Mouse (Mus musculus): ENCODE data around the gene Gtpbp8. TPM values are rescaled to one million over a fixed set of nuclear protein-coding genes. Genes with fewer than 3 reads are reported as not detected.

The Gtpbp8 gene
- polyA plus RNA-seq, 2 experiments, result 4.1 to 20.2 TPM

DNA sequence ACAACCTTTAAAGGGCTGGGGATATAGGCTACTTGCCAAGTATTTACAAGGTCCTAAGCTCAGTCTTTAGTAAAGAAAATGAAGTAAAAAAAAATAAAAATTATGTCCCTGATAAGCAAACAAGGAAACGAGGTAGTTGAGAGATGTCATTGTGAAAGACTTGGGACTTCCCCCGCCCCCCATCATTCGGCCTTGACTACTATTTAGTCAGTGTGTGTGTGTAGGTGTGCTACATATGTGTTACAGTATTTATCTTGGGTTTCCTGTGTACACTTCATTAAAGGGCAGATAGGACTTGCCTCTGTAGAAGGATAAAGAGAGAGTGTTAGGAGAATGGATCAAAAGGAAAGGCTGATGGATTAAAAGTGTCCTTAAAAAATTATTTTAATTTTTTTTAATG lies 12.1 kb downstream of the Gtpbp8 start:
- ATAC-seq (ENCODE audit: insufficient read depth), result no peak
- Histone ChIP-seq H3K9ac (replicated peaks) (no peak overlapping the region), H3K4me2 (ENCODE audit: low read depth) (no peak overlapping the region), H3K4me1 (replicated peaks; ENCODE audit: control insufficient read depth in 2 of 2, insufficient read depth in 2 of 2, low read length in 1 of 2) (no peaks in the 10 kb centered on the region), H3K4me3 (ENCODE audit: insufficient read depth in 1 of 2, low read depth in 2 of 2, low read length in 2 of 2) (no peak overlapping the region), H3K9me3 (ENCODE audit: control insufficient read depth, low read length) (no peaks in the 10 kb centered on the region), H3K27me3 (ENCODE audit: control insufficient read depth, insufficient read depth, low read length) (no peaks in the 10 kb centered on the region), H3K27ac (no peak overlapping the region), H3K36me3 (replicated peaks; ENCODE audit: control insufficient read depth, insufficient read depth, low read depth) (peaks cover 57% of the 10 kb centered on the region)
- WGBS (ENCODE audit: insufficient replicate concordance), result 61% methylated on average over 3 of the region's 3 CpGs
- no peak for TF ChIP-seq CTCF (IDR thresholded peaks at IDR 0.05; ENCODE audit: low read depth)
- TF ChIP-seq EP300 (IDR thresholded peaks at IDR 0.05; ENCODE audit: low read depth), result no peak
- DNase-seq (ENCODE audit: low read depth in 3 of 3, low spot score in 3 of 3), result no peak

DNA sequence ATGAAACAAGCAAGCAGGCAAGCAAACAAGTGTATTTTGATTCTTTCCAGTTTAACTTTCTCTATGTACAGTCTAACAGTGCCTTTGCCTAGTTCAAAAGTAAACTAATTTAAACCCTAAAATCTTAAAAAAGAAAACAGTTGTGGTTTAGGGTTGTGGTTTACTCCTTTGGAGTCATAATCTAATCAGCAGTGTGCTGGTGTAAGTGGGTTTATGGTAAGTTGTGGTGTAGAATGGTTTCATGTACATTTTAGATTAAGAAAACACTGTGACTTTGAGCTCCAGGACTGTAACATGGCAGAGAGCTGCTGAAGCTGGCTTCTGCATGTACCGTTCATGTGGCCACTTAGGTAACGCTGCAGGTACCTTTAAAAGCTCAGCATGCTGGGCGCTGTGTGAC lies 18.6 kb downstream of the Gtpbp8 start:
- Histone ChIP-seq H3K9me3 (ENCODE audit: control insufficient read depth, low read length) (no peaks in the 10 kb centered on the region), H3K4me1 (replicated peaks; ENCODE audit: control insufficient read depth in 2 of 2, insufficient read depth in 2 of 2, low read length in 1 of 2) (peaks cover 3 to 16% of the 10 kb centered on the region in 2 experiments), H3K4me2 (ENCODE audit: low read depth) (no peak overlapping the region), H3K27me3 (ENCODE audit: control insufficient read depth, insufficient read depth, low read length) (no peaks in the 10 kb centered on the region), H3K4me3 (ENCODE audit: insufficient read depth in 1 of 2, low read depth in 2 of 2, low read length in 2 of 2) (no peak overlapping the region), H3K9ac (replicated peaks) (no peak overlapping the region), H3K27ac (no peak overlapping the region), H3K36me3 (replicated peaks; ENCODE audit: control insufficient read depth, insufficient read depth, low read depth) (peaks cover 26% of the 10 kb centered on the region)
- 50% methylated on average over 3 of the region's 3 CpGs for WGBS (ENCODE audit: insufficient replicate concordance)
- no peak for DNase-seq (ENCODE audit: low read depth in 3 of 3, low spot score in 3 of 3)
- no peak for ATAC-seq (ENCODE audit: insufficient read depth)
- TF ChIP-seq EP300 (IDR thresholded peaks at IDR 0.05; ENCODE audit: low read depth), result no peak
- no peak for TF ChIP-seq CTCF (IDR thresholded peaks at IDR 0.05; ENCODE audit: low read depth)

GRCm38 (mm10) chr16:44725286-44726223 lies 20.6 kb downstream of the Gtpbp8 start:
- Histone ChIP-seq H3K27me3 (ENCODE audit: control insufficient read depth, insufficient read depth, low read length) (no peaks in the 10 kb centered on the region), H3K4me2 (ENCODE audit: low read depth) (peak overlapping the region; percentile 95), H3K27ac (peak overlapping the region; percentile 69; the same call in 1 of the 2 replicates), H3K36me3 (replicated peaks; ENCODE audit: control insufficient read depth, insufficient read depth, low read depth) (peaks cover 10% of the 10 kb centered on the region), H3K9me3 (ENCODE audit: control insufficient read depth, low read length) (no peaks in the 10 kb centered on the region), H3K4me3 (ENCODE audit: insufficient read depth in 1 of 2, low read depth in 2 of 2, low read length in 2 of 2) (peak overlapping the region; percentile 36 to 87), H3K4me1 (replicated peaks; ENCODE audit: control insufficient read depth in 2 of 2, insufficient read depth in 2 of 2, low read length in 1 of 2) (peaks cover 4 to 16% of the 10 kb centered on the region in 2 experiments), H3K9ac (replicated peaks) (peak overlapping the region; percentile 85)
- ATAC-seq (ENCODE audit: insufficient read depth), result no peak
- peak; percentile 63 to 68 (median 66) for DNase-seq (ENCODE audit: low read depth in 3 of 3, low spot score in 3 of 3)
- whole genome bisulfite sequencing (ENCODE audit: insufficient replicate concordance), result 28% methylated on average over 14 of the region's 14 CpGs
- no peak for TF ChIP-seq EP300 (IDR thresholded peaks at IDR 0.05; ENCODE audit: low read depth)
- peak; percentile 83 for TF ChIP-seq CTCF (IDR thresholded peaks at IDR 0.05; ENCODE audit: low read depth)

DNA sequence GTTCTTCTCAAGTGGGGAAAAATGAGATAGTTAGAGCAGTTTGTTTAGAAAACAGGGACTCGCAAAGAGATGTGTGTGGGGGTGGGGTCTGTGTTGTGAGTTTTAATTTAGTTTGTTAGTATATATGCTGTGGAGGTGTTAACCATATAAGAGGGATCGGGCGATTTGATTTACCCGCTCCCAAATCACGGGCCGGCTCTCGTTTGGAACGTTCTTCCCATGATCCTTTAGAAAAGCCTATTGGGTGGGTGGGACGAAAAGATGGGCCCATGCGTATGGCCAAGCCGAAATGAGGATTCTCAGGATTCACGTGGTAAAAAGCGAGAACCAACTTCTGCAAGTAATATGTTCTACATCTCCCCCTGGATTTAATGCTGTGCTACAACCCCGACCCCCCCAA lies 21.3 kb downstream of the Gtpbp8 start:
- Histone ChIP-seq H3K27me3 (ENCODE audit: control insufficient read depth, insufficient read depth, low read length) (no peaks in the 10 kb centered on the region), H3K4me3 (ENCODE audit: insufficient read depth in 1 of 2, low read depth in 2 of 2, low read length in 2 of 2) (peak overlapping the region; percentile 87 to 96), H3K9ac (replicated peaks) (peak overlapping the region; percentile 85), H3K27ac (peak overlapping the region; percentile 69), H3K4me1 (replicated peaks; ENCODE audit: control insufficient read depth in 2 of 2, insufficient read depth in 2 of 2, low read length in 1 of 2) (peaks cover 4 to 16% of the 10 kb centered on the region in 2 experiments), H3K9me3 (ENCODE audit: control insufficient read depth, low read length) (no peaks in the 10 kb centered on the region), H3K36me3 (replicated peaks; ENCODE audit: control insufficient read depth, insufficient read depth, low read depth) (peaks cover 8% of the 10 kb centered on the region), H3K4me2 (ENCODE audit: low read depth) (peak overlapping the region; percentile 95)
- TF ChIP-seq EP300 (IDR thresholded peaks at IDR 0.05; ENCODE audit: low read depth) (no peak), CTCF (IDR thresholded peaks at IDR 0.05; ENCODE audit: low read depth) (no peak)
- under 1% methylated on average over 14 of the region's 14 CpGs for WGBS (ENCODE audit: insufficient replicate concordance)
- DNase-seq (ENCODE audit: low read depth in 3 of 3, low spot score in 3 of 3), result no peak
- ATAC-seq (ENCODE audit: insufficient read depth), result no peak

GRCm38 (mm10) chr16:44724083-44724787 lies 21.9 kb downstream of the Gtpbp8 start, which contains the start of gene Nepro:
Gene Nepro (plus strand): TSS chr16:44724301.
- Histone ChIP-seq H3K4me3 (ENCODE audit: insufficient read depth in 1 of 2, low read depth in 2 of 2, low read length in 2 of 2) (peak within 1 kb of the TSS; percentile 87 to 96), H3K4me2 (ENCODE audit: low read depth) (peak within 1 kb of the TSS; percentile 95), H3K27ac (peak within 1 kb of the TSS; percentile 69), H3K4me1 (replicated peaks; ENCODE audit: control insufficient read depth in 2 of 2, insufficient read depth in 2 of 2, low read length in 1 of 2) (peaks cover 4 to 16% of the 10 kb centered on the region in 2 experiments), H3K27me3 (ENCODE audit: control insufficient read depth, insufficient read depth, low read length) (no peaks in the 10 kb centered on the region), H3K36me3 (replicated peaks; ENCODE audit: control insufficient read depth, insufficient read depth, low read depth) (peaks cover 3% of the 10 kb centered on the region; the same call in 1 of the 2 replicates), H3K9me3 (ENCODE audit: control insufficient read depth, low read length) (no peaks in the 10 kb centered on the region), H3K9ac (replicated peaks) (peak within 1 kb of the TSS; percentile 85)
- WGBS (ENCODE audit: insufficient replicate concordance), result under 1% methylated on average over 64 of the region's 64 CpGs
- no peak for TF ChIP-seq CTCF (IDR thresholded peaks at IDR 0.05; ENCODE audit: low read depth)
- DNase-seq (ENCODE audit: low read depth in 3 of 3, low spot score in 3 of 3), result peak; percentile 72 to 81 (median 74)
- ATAC-seq (ENCODE audit: insufficient read depth), result peak; percentile 99

All from liver, embryonic 14.5 days (tissue).